Mouse (Mus musculus) neural tube, embryonic 13.5 days (tissue): ENCODE measurements around the gene Akap2. TPM values are rescaled to one million over a fixed set of nuclear protein-coding genes. Genes with fewer than 3 reads are reported as not detected.

Experiments used
- ATAC-seq: fragments of 200-750 bp; cut with Nextera tagmentation; 2 replicates; pipeline ENCODE4 v1.8.0; 2017; ENCODE audit warnings: low read depth, mild to moderate bottlenecking, moderate TSS enrichment, moderate library complexity
- H3K27ac ChIP-seq: fragments of 300-500 bp; sonication (generic); replicated peaks from 2 replicates; pipeline ENCODE4 v1.5.1; 2015; ENCODE audit warnings: moderate library complexity, mild to moderate bottlenecking, inconsistent platforms
- H3K27me3 ChIP-seq: fragments of 300-500 bp; sonication (generic); 2 replicates; pipeline ENCODE4 v1.6.1; 2015; ENCODE audit warnings: mild to moderate bottlenecking, inconsistent platforms
- H3K36me3 ChIP-seq: fragments of 300-500 bp; sonication (generic); 2 replicates; pipeline ENCODE4 v1.6.1; 2015; ENCODE audit warnings: mild to moderate bottlenecking, inconsistent platforms
- H3K4me1 ChIP-seq: fragments of 300-500 bp; sonication (generic); replicated peaks from 2 replicates; pipeline ENCODE4 v1.6.1; 2015; ENCODE audit warnings: inconsistent platforms
- H3K4me2 ChIP-seq: fragments of 300-500 bp; sonication (generic); 2 replicates; pipeline ENCODE4 v1.6.1; 2015; ENCODE audit warnings: inconsistent platforms, mild to moderate bottlenecking, moderate library complexity
- H3K4me3 ChIP-seq: fragments of 300-500 bp; sonication (generic); 2 replicates; pipeline ENCODE4 v1.5.1; 2015; ENCODE audit warnings: mild to moderate bottlenecking, inconsistent platforms
- H3K9ac ChIP-seq: fragments of 300-500 bp; sonication (generic); 2 replicates; pipeline ENCODE4 v1.6.1; 2015; ENCODE audit warnings: moderate library complexity, mild to moderate bottlenecking, inconsistent platforms
- H3K9me3 ChIP-seq: fragments of 300-500 bp; sonication (generic); 2 replicates; pipeline ENCODE4 v1.6.1; 2016; ENCODE audit warnings: inconsistent platforms
- WGBS: fragments of 180-500 bp; shearing (Covaris S2); methylation state at CpG from one replicate; pipeline ENCODE4 v1.1.7; 2015; 5-methylcytosine and 5-hydroxymethylcytosine counted together
- polyA plus RNA-seq: library from polyadenylated mRNA; unstranded; fragments of >200 nt; fragmentation: Nextera tagmentation; extraction: Ambion mirVana; gene quantifications from 2 replicates; pipeline ENCODE4 v1.2.1, GENCODE M21; 2015

Gene Akap2
- polyA plus RNA-seq, 1 experiment from 2014 or later: 14.6 TPM

GRCm38 (mm10) chr4:57770185-57770823, 52.8 kb downstream of the Akap2 start:
- 54% methylated on average over 4 of the region's 4 CpGs for WGBS
- Histone ChIP-seq H3K9me3 (no peaks in the 10 kb centered on the region), H3K36me3 (no peaks in the 10 kb centered on the region), H3K27me3 (no peaks in the 10 kb centered on the region), H3K27ac (no peak overlapping the region), H3K4me2 (no peak overlapping the region), H3K9ac (no peak overlapping the region), H3K4me3 (no peak overlapping the region), H3K4me1 (peaks cover 9% of the 10 kb centered on the region)
- ATAC-seq: no peak

- H3K36me3 ChIP-seq: no peaks in the 10 kb centered on the region
- H3K4me1 ChIP-seq: no peaks in the 10 kb centered on the region
- H3K4me3 ChIP-seq: no peak overlapping the region
- H3K27ac ChIP-seq: no peak overlapping the region
- ATAC-seq: 0 out of 2 replicates have a peak, but pooled peaks have one; percentile 53
- WGBS: 100% methylated on average over 2 of the region's 2 CpGs
- no peaks in the 10 kb centered on the region for H3K27me3 ChIP-seq
- no peak overlapping the region for H3K4me2 ChIP-seq
- peak overlapping the region; percentile 17; the same call in 1 of the 2 replicates for H3K9ac ChIP-seq
- no peaks in the 10 kb centered on the region for H3K9me3 ChIP-seq
Observed at GRCm38 (mm10) chr4:57771558-57772219, 54.2 kb downstream of the Akap2 start.

DNA sequence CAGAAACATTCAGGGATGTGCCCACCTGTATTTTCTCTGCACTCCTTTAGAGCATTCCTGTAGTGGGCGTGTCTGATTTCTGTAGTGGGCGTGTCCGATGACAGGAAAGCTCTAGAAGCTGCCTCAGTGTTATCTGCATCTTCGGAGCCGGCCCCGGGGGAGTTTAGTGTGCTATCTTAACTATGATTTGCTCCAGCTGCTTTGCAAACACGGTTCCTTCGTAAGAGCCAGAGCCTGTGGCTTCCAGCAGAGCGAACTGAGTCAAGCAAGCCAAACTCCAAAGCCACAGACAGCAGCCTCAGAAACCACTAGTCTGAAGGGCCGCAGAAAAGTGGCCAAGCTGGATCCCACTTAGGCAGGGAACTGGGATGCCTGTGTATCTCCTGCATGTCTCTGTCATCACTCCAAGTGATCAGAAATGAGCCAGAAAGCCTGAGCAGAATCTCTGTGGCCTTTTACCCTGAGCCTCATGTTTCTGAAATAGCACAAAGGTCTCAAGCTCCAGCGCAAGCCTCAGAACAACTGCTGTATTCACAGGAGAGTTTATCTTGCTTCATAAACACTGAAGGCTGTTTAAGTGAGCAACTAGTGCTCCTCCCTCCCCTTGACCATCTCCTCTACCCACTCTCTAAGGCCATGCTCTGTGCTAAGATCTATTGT, 55.5 kb downstream of the Akap2 start:
- H3K4me2 ChIP-seq: no peak overlapping the region
- H3K4me1 ChIP-seq: no peaks in the 10 kb centered on the region
- no peaks in the 10 kb centered on the region for H3K27me3 ChIP-seq
- no peak overlapping the region for H3K9ac ChIP-seq
- H3K27ac ChIP-seq: no peak overlapping the region
- H3K36me3 ChIP-seq: no peaks in the 10 kb centered on the region
- 58% methylated on average over 11 of the region's 11 CpGs for WGBS
- ATAC-seq: no peak
- H3K9me3 ChIP-seq: no peaks in the 10 kb centered on the region
- H3K4me3 ChIP-seq: no peak overlapping the region

- Histone ChIP-seq H3K9me3 (no peaks in the 10 kb centered on the region), H3K4me1 (no peaks in the 10 kb centered on the region), H3K4me2 (no peak overlapping the region), H3K9ac (no peak overlapping the region), H3K4me3 (no peak overlapping the region), H3K27me3 (no peaks in the 10 kb centered on the region), H3K27ac (no peak overlapping the region), H3K36me3 (no peaks in the 10 kb centered on the region)
- WGBS: 74% methylated on average over 4 of the region's 4 CpGs
- ATAC-seq: no peak
Observed at GRCm38 (mm10) chr4:57774517-57774916, 57.1 kb downstream of the Akap2 start.

DNA sequence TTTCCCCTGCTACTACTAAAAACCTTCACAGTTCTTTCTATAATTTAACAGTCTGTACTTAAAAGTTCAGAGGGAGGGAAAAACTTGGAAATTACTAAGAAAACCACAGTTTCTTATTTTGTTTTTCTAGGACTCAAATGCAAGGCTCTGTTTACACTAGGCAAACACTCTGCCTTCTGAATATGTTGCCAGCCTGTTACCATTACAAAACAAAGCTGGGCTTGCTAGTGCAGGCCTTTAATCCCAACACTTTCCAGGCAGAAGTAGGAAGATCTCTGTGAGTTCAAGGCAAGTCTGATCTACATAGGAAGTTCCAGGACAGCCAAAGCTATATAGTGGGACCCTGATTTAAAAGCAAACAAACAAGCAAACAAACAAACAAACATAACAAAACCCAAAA, 58.1 kb downstream of the Akap2 start:
- H3K36me3 ChIP-seq: no peaks in the 10 kb centered on the region
- no peak overlapping the region for H3K4me2 ChIP-seq
- ATAC-seq: no peak
- no peaks in the 10 kb centered on the region for H3K27me3 ChIP-seq
- no peak overlapping the region for H3K4me3 ChIP-seq
- no peaks in the 10 kb centered on the region for H3K9me3 ChIP-seq
- peaks cover 3% of the 10 kb centered on the region; the same call in 1 of the 2 replicates for H3K4me1 ChIP-seq
- no peak overlapping the region for H3K27ac ChIP-seq
- H3K9ac ChIP-seq: no peak overlapping the region

GRCm38 (mm10) chr4:57780403-57780802, 62.9 kb downstream of the Akap2 start:
- 20% methylated on average over 4 of the region's 4 CpGs for WGBS
- H3K27ac ChIP-seq: peak overlapping the region; percentile 23; the same call in 1 of the 2 replicates

GRCm38 (mm10) chr4:57780833-57781641, 63.6 kb downstream of the Akap2 start:
- WGBS: 3% methylated on average over 20 of the region's 20 CpGs
- peak overlapping the region; percentile 23; the same call in 1 of the 2 replicates for H3K27ac ChIP-seq
- peak overlapping the region; percentile 8 for H3K4me2 ChIP-seq
- no peaks in the 10 kb centered on the region for H3K36me3 ChIP-seq
- peak; percentile 48; the same call in 1 of the 2 replicates for ATAC-seq
- peaks cover 37% of the 10 kb centered on the region for H3K4me1 ChIP-seq
- H3K9me3 ChIP-seq: no peaks in the 10 kb centered on the region
- H3K9ac ChIP-seq: no peak overlapping the region
- H3K4me3 ChIP-seq: no peak overlapping the region
- no peaks in the 10 kb centered on the region for H3K27me3 ChIP-seq

More at GRCm38 (mm10) chr4:57780403-57780802, 62.9 kb downstream of the Akap2 start:
- no peaks in the 10 kb centered on the region for H3K9me3 ChIP-seq
- H3K27me3 ChIP-seq: no peaks in the 10 kb centered on the region
- no peak overlapping the region for H3K4me3 ChIP-seq
- no peaks in the 10 kb centered on the region for H3K36me3 ChIP-seq
- ATAC-seq: no peak
- H3K4me2 ChIP-seq: 0 out of 2 replicates have a peak overlapping the region, but pooled peaks have one; percentile 8
- H3K4me1 ChIP-seq: peaks cover 37% of the 10 kb centered on the region
- H3K9ac ChIP-seq: no peak overlapping the region

- Histone ChIP-seq H3K27ac (peak overlapping the region; percentile 70), H3K9me3 (no peaks in the 10 kb centered on the region), H3K27me3 (no peaks in the 10 kb centered on the region), H3K36me3 (no peaks in the 10 kb centered on the region), H3K9ac (peak overlapping the region; percentile 67), H3K4me3 (peak overlapping the region; percentile 47), H3K4me1 (peaks cover 37% of the 10 kb centered on the region), H3K4me2 (peak overlapping the region; percentile 79)
- peak; percentile 85 for ATAC-seq
- under 1% methylated on average over 26 of the region's 26 CpGs for WGBS
Observed at GRCm38 (mm10) chr4:57781994-57782393, 64.5 kb downstream of the Akap2 start.

- H3K27ac ChIP-seq: peak overlapping the region; percentile 70
Observed at GRCm38 (mm10) chr4:57782549-57783390, 65.3 kb downstream of the Akap2 start.

GRCm38 (mm10) chr4:57783391-57783770, 65.9 kb downstream of the Akap2 start:
- peak overlapping the region; percentile 47 for H3K4me3 ChIP-seq
- 17% methylated on average over 9 of the region's 9 CpGs for WGBS
- H3K9ac ChIP-seq: peak overlapping the region; percentile 67
- H3K36me3 ChIP-seq: no peaks in the 10 kb centered on the region
- no peaks in the 10 kb centered on the region for H3K27me3 ChIP-seq
- H3K27ac ChIP-seq: peak overlapping the region; percentile 70; the same call in 1 of the 2 replicates
- H3K9me3 ChIP-seq: no peaks in the 10 kb centered on the region
- H3K4me1 ChIP-seq: peaks cover 37% of the 10 kb centered on the region
- ATAC-seq: peak; percentile 34; the same call in 1 of the 2 replicates
- H3K4me2 ChIP-seq: peak overlapping the region; percentile 79

More at GRCm38 (mm10) chr4:57782549-57783390, 65.3 kb downstream of the Akap2 start:
- H3K4me3 ChIP-seq: peak overlapping the region; percentile 47
- H3K4me2 ChIP-seq: peak overlapping the region; percentile 79
- ATAC-seq: peak; percentile 82
- peaks cover 37% of the 10 kb centered on the region for H3K4me1 ChIP-seq
- peak overlapping the region; percentile 67 for H3K9ac ChIP-seq
- no peaks in the 10 kb centered on the region for H3K9me3 ChIP-seq
- no peaks in the 10 kb centered on the region for H3K36me3 ChIP-seq
- no peaks in the 10 kb centered on the region for H3K27me3 ChIP-seq
- WGBS: 1% methylated on average over 33 of the region's 33 CpGs
